Mouse (Mus musculus) gastrocnemius, adult 2 months (tissue): ENCODE results near the gene Mc3r. TPM values are rescaled to one million over a fixed set of nuclear protein-coding genes. Genes with fewer than 3 reads are reported as not detected.

Experiments
- DNase-seq: peaks from one replicate; pipeline ENCODE4 v3.0.0; 2022
- H3K27ac ChIP-seq: fragments of 200-600 bp; 2 replicates; pipeline ENCODE4 v1.8.1; 2022; ENCODE audit warnings: mild to moderate bottlenecking
- H3K4me3 ChIP-seq: fragments of 200-600 bp; 2 replicates; pipeline ENCODE4 v1.8.1; 2022; ENCODE audit warnings: mild to moderate bottlenecking, moderate library complexity
- CTCF ChIP-seq: fragments of 200-600 bp; IDR thresholded peaks from 2 replicates; pipeline ENCODE4 v1.8.1; 2022; ENCODE audit warnings: antibody characterized with exemption, mild to moderate bottlenecking, moderate library complexity
- intact Hi-C: fragments of 180-260 bp; cut with DNase I; formaldehyde crosslinking; loops from one replicate; pipeline ENCODE4 v1.15.1; 2025
- total RNA-seq, 2 experiments: library from RNA; stranded (reverse); gene quantifications; 2 replicates each; pipeline ENCODE4 v1.2.3; 2021

The Mc3r gene
- total RNA-seq, 2 experiments from 2014 or later: not detected

- no peak for DNase-seq
- TF ChIP-seq CTCF: no peak
- H3K4me3 ChIP-seq: no peak overlapping the region
- intact Hi-C loops: no loop called here
- no peak overlapping the region for H3K27ac ChIP-seq
Observed at GRCm38 (mm10) chr2:172263216-172263615, 14.9 kb downstream of the Mc3r start.

- intact Hi-C loops: no loop called here
Observed at GRCm38 (mm10) chr2:172269907-172270306, 21.6 kb downstream of the Mc3r start.

GRCm38 (mm10) chr2:172270485-172270944, 22.2 kb downstream of the Mc3r start:
- DNase-seq: no peak
- TF ChIP-seq CTCF: no peak
- no peak overlapping the region for H3K27ac ChIP-seq

More at GRCm38 (mm10) chr2:172269907-172270306, 21.6 kb downstream of the Mc3r start:
- no peak for DNase-seq
- no peak overlapping the region for H3K4me3 ChIP-seq
- no peak for TF ChIP-seq CTCF
- no peak overlapping the region for H3K27ac ChIP-seq

GRCm38 (mm10) chr2:172270974-172271697, 22.8 kb downstream of the Mc3r start:
- no peak for TF ChIP-seq CTCF
- H3K27ac ChIP-seq: no peak overlapping the region
- intact Hi-C loops: no loop called here
- H3K4me3 ChIP-seq: no peak overlapping the region
- no peak for DNase-seq

More at GRCm38 (mm10) chr2:172270485-172270944, 22.2 kb downstream of the Mc3r start:
- H3K4me3 ChIP-seq: no peak overlapping the region
- intact Hi-C loops: no loop called here

- TF ChIP-seq CTCF: no peak
- H3K27ac ChIP-seq: no peak overlapping the region
- no peak for DNase-seq
- H3K4me3 ChIP-seq: no peak overlapping the region
- intact Hi-C loops: no loop called here
Observed at GRCm38 (mm10) chr2:172274662-172275061, 26.4 kb downstream of the Mc3r start.

GRCm38 (mm10) chr2:172276155-172276554, 27.9 kb downstream of the Mc3r start:
- no peak for TF ChIP-seq CTCF
- no peak overlapping the region for H3K4me3 ChIP-seq
- no peak overlapping the region for H3K27ac ChIP-seq
- DNase-seq: no peak
- intact Hi-C loops: no loop called here

GRCm38 (mm10) chr2:172278979-172279378, 30.7 kb downstream of the Mc3r start:
- no peak for TF ChIP-seq CTCF
- no peak for DNase-seq
- no peak overlapping the region for H3K27ac ChIP-seq
- no peak overlapping the region for H3K4me3 ChIP-seq
- intact Hi-C loops: no loop called here

- Histone ChIP-seq H3K27ac (no peak overlapping the region), H3K4me3 (no peak overlapping the region)
- no peak for TF ChIP-seq CTCF
- intact Hi-C loops: no loop called here
- peak; percentile 58 for DNase-seq
Observed at GRCm38 (mm10) chr2:172282071-172282710, 33.9 kb downstream of the Mc3r start.

- no peak for TF ChIP-seq CTCF
- no peak for DNase-seq
- H3K27ac ChIP-seq: no peak overlapping the region
- H3K4me3 ChIP-seq: no peak overlapping the region
- intact Hi-C loops: no loop called here
Observed at GRCm38 (mm10) chr2:172287715-172288114, 39.4 kb downstream of the Mc3r start.

GRCm38 (mm10) chr2:172288965-172289364, 40.7 kb downstream of the Mc3r start:
- intact Hi-C loops: no loop called here
- Histone ChIP-seq H3K27ac (no peak overlapping the region), H3K4me3 (no peak overlapping the region)
- no peak for TF ChIP-seq CTCF
- no peak for DNase-seq

- TF ChIP-seq CTCF: no peak
- intact Hi-C loops: no loop called here
- no peak overlapping the region for H3K27ac ChIP-seq
- no peak overlapping the region for H3K4me3 ChIP-seq
- no peak for DNase-seq
Observed at GRCm38 (mm10) chr2:172289632-172290031, 41.3 kb downstream of the Mc3r start.

- no peak overlapping the region for H3K4me3 ChIP-seq
- intact Hi-C loops: no loop called here
- DNase-seq: no peak
- no peak overlapping the region for H3K27ac ChIP-seq
- TF ChIP-seq CTCF: no peak
Observed at GRCm38 (mm10) chr2:172290474-172290873, 42.2 kb downstream of the Mc3r start.

- Histone ChIP-seq H3K4me3 (no peak overlapping the region), H3K27ac (no peak overlapping the region)
- TF ChIP-seq CTCF: no peak
- no peak for DNase-seq
- intact Hi-C loops: no loop called here
Observed at GRCm38 (mm10) chr2:172291025-172291424, 42.7 kb downstream of the Mc3r start.
